Mouse (Mus musculus) ES-E14 (cell line): Measurements from ENCODE around the gene Cmc1.

ENCODE experiments used
- HCFC1 ChIP-seq: IDR thresholded peaks from 2 replicates; pipeline ENCODE4 v1.6.1; 2012; ENCODE audit warnings: low read length, inconsistent platforms, borderline replicate concordance; ENCODE audit not compliant: insufficient read depth
- ZC3H11A ChIP-seq: IDR thresholded peaks from 2 replicates; pipeline ENCODE4 v1.6.1; 2012; ENCODE audit warnings: low read depth, mild to moderate bottlenecking, inconsistent platforms, low read length, borderline replicate concordance

DNA sequence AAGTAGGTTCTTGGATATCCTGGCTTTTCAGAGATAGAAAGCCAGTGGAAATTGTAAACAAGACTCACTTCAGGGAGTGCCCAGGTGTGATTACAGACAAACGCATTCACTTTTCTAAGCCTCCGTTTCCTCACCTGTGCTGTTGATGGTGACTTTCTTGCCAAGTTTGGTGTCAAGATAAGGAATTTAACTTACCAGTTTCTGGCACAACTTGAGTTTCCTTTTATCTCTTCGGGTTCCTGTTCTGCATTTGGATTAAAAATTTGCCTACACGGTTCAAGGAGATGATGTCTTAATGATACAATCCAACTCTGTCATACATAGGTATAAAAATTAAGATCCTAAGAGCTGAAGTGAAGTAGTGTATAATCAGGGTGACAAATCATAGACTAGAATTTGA, 107.2 kb downstream of the Cmc1 start:
- TF ChIP-seq HCFC1 (no peak), ZC3H11A (no peak)
